Mouse (Mus musculus) gastrocnemius, adult 8-10 months (tissue): ENCODE measurements around the gene Tppp. TPM values are rescaled to one million over a fixed set of nuclear protein-coding genes. Genes with fewer than 3 reads are reported as not detected.
"Not testable (repeated sequence)": the region's sequence is repeated elsewhere in the genome, so short reads cannot be mapped to it uniquely, and the experiment has no call there.

Experiments used
- DNase-seq, 2 experiments: peaks; one replicate each; pipeline ENCODE4 v3.0.0; 2022; ENCODE audit warnings: low spot score in 2 of 2
- total RNA-seq, 4 experiments: library from RNA; stranded (reverse); gene quantifications; 2 replicates each; pipeline ENCODE4 v1.2.4; 2022

The Tppp gene
- 1 to 10 TPM; 5.5 to 8.8 (median 6.9) TPM for total RNA-seq

DNA sequence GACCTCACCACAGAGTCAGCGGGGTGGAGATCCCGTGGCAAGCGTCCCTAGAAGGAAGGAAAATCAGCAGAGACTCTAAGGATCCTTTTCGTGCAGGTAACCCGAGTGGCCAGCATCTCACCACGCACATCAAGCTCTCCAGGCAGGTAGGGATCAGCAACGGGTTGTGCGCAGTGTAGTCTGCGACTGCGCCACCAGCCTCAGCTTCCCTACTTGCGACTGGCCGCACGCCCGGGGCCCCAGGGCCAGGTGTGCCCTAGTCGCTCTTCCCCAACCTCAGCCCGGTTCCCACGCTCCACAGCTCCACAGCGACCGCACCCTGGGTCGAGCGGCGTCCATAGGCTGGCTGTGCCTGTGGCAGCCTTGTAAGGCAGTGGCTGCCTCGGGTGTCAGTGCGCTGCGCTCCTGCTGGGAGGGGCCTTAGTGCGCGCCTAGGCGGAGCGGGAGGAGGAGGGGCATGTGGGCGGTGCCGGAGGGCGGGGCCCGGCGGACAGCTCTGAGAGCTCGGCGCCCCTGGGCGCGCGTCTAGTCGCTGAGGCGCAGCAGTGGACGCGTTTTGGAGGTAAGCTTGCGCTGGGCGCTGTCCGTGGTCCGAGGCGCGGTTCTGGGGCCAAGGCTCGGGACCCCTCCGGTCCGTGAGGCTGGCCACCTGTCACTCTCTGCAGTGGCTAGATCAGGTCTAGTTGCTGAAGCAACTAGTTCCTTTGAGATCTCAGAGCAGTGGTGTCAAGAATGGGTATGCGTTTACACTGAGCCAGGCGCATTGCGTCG is at the start of gene Tppp:
TSS of gene Tppp (plus strand) at position 460 of the 771 bp plus-strand sequence.
- DNase-seq: peak; percentile 91 to 94

DNA sequence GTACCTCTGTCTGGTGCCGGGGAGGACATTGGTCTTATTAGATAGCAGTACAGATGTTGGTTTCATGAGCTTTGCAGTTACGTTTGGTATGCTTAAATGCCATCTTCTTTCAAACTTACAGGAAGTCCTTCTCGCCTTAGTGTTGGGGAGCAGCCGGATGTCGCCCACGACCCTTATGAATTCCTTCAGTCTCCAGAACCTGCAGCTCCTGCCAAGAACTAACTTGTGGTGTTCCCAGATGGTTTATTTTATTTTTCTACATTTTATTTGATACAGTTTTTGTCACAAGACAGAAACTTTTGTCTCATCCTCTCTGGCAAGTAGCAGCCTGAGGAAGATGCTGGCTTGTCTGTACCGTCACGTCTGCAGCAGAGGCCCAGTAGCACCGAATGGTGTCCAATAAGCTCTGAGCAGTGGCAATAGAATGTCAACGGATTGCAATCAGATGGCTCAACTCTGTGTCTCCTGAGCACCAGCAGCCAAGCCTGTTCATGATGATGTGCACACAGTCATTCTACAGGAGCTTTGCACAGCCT is 49.0 kb upstream of the Tppp start:
- no peak for DNase-seq

DNA sequence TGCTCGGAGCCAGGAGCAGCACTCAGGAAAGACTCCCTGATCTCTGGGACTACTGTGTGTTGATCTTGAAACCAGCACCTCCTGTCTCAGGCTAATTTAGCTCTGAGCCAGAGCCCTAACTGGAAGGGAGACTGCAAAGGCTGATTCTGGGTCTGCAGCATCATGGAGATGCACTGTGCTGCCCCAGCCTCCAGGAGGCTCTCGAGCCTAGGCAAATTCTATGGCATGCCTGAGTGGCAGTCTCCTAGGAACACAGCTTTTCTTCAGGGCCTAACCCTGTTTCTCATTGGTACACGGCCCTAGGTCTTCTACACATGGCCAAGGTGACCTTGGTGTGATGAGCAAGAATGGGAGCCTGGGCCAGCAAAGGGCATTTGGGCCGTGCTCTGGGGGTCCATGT is 48.0 kb upstream of the Tppp start:
- DNase-seq: no peak

DNA sequence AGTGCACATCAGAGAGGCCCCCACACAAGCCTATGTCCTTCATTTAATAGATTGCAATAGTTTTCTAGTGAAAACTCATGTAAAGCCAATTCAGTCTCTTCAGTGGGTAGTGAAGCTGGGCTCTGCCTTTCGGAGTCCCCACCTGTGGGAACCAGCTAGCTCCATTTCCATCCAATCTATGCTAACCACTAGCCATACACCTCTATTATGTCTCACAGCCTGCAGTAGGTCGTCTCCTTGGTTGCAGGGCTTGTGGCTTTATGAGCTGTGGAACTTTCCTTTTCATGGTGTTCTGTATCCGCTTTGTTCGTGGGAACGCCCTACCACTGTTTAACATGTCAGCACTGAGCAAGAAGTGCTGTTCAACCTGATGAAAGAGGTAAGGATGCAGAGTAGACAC is 45.7 kb upstream of the Tppp start, which contains the start of gene Zdhhc11:
TSS of gene Zdhhc11 (plus strand) at position 301 of the 400 bp plus-strand sequence.
- no peak for DNase-seq

DNA sequence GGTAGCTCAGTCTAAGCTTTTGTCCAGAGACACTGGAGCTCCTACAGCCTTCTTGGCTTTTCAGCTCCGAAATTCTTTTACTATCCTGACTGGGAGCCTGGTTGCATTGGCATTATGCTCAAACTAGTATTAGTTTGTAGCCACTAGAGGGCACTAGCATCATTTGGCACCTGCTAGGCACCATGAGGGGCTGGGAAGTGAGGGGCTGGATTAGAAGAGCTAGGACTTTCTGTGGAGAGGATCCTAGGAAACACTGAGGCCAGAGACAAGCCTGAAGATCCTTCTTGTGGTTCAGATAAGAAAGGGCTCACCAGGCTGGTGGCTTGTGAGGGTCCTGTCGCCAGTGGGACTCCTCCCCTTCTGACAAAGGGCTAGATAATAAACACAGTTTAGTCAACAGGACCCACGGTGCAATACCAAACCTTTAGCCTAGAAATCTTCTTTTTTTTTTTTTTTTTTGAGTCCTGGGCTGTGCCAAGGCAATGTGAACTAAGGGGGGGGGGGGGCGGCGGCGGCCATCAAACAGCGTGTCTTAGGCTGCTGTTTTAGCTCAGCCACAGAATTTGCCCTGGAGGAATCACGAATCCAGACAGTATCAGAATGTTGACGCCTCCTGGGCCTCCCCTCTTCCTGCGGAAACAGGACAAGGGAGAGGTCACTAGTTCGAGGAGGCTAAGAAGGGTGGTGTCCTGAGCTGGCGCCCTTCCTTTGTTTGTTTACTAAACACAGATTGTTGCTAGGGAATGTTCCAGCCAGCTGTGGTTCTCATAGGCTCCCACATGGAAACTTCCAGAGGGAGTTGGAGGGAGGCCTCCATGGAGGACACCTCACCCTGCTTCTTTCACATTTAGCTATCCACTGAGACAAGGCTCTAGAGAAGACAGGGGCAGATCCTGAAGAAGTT is 38.4 kb upstream of the Tppp start:
- DNase-seq: peak; percentile 64 to 69

DNA sequence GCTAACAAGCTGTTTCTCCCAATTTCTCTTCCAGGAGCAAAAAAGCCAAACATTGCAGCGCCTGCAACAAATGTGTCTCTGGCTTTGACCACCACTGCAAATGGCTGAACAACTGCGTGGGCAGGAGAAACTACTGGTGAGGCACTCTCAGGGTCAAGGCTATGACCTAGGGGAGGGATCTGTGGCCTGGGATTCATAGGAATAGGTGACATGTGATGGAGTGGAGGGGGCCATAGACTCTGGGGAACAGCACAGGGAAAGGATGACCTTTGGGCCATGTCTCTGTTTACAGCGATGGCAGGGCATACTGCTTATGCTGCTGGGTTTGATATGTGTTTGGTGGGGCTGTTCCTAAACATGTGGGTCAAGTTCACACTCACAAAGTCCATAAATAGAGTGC is 34.7 kb upstream of the Tppp start:
- no peak for DNase-seq

DNA sequence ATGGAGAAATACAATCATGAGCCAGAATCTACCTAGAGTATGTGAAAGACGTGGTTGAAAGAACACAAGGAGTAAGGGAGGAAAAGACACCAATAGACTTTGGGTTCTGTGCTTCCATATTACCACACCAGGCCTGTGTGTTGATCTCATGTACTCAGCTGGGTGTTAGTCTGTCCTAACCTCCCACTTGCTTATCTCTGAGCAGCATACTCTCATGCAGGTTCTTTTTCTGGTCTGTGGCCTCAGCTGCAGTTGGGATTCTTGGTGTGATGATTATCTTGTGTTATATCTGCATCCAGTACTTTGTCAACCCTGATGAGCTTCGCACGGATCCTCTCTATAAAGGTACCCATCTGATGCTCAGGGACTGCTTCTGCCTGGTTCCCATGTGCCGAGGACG is 32.3 kb upstream of the Tppp start:
- DNase-seq: no peak

DNA sequence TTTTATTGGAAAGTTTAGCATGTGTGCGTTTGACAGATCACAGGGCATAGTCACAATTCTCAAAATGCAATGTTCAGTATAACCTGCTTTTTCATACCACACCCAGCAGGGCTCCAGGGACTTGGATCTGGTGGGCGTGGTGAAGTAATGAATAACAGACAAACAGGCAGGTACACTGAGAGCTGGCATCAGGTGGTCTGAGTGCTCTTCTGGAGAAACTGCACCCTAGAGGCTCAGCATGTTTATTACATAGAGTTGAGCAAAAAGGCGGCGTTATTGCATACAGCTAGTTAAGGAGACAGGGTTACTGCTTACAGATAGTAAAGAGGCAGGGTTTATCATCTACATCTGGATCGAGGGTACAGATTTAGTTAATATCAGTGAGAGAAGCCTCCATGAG is 18.9 kb upstream of the Tppp start:
- no peak for DNase-seq

DNA sequence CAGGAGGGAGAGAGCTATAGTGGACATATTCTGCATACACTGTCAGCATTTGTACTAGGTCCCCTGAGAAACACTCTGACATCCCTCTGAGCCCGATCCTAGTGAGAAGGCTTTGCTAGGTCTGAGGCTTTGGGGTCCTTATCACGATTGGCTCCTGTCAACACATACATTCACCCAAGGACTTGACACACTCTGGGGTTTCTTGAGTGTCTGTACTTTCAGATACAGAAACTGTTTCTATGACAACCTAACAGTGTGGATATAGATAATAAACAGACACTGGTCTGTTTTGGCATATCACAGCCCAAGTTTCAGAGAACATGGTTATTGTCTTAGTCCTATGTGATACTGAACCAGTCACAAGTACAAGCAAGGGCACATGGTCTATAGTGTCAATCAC is 18.4 kb upstream of the Tppp start:
- no peak for DNase-seq

DNA sequence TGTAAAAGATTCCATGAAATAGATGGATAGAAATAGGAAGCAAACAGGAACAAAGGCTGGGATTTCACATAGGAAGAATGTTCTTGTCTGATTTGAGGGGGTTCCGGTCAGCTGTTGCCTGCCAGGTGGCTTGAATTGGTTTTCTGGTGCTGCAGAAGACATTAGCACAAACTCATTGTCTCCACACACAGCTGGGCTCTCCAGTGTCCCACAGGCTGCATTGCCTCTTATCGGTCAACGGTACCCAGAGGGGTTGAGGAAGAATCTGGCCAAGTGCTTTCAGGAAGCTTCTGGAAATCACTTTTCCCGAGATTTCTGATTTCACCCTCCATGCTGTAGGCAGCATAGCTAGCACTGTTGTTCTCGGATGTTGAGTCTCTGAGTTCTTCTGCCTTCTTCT is 17.9 kb upstream of the Tppp start:
- DNase-seq: no peak

DNA sequence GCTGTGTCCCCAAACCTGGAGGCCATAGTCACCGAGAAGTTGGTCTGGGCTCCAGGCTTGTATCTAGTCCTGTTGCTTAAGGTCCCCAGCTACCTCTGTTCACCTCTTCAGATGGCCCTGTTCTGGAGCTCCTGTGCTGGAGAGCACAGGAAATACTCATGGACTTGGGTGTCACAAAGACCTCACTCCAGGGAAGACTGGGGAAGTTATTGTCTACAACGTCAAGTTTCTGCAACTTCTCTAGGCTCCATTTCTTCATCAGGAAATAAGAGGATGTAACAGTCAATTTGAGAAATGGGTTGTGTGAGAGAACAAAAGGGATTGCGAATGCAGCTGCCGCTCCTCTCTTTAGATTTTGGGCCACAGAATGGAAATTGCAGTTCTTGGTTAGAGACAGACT is 12.8 kb upstream of the Tppp start:
- no peak for DNase-seq

DNA sequence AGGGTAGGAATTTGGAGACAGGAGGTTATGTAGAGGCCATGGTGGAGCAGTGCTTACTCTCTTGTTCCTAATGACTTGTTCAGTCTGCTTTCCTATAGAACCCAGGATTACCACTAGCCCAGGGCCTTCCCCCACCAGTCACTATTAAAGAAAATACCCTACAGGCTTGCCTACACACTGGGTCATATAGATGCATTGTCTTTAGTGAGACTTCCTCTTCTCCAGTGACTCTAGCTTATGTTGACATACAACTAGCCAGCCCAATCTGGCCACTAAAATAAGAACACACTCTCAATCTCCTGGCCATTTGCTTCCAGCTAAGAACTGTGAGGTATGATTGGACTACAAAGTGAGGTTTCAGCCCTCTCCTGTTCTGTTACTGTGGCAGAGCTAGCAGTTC is 8.7 kb upstream of the Tppp start:
- no peak for DNase-seq

DNA sequence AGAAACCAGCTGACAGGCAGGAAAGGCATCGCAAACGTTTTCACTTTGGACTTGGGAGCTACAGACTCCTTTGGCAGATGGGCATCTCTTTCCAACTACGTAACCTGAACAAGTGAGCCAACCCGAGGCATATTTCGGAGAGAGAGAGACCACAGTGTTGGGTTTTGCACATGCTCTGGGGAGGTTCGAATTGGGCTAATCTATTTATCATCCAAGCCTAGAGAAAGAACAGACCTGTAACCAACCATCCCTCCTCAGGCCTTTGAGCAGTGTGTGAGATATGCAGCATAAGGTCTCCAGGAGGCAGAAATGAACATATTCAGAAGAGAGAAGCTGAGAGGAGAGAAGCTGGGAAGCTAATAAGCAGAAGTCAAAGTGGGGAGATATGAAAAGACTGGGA is 8.2 kb upstream of the Tppp start:
- DNase-seq: no peak

DNA sequence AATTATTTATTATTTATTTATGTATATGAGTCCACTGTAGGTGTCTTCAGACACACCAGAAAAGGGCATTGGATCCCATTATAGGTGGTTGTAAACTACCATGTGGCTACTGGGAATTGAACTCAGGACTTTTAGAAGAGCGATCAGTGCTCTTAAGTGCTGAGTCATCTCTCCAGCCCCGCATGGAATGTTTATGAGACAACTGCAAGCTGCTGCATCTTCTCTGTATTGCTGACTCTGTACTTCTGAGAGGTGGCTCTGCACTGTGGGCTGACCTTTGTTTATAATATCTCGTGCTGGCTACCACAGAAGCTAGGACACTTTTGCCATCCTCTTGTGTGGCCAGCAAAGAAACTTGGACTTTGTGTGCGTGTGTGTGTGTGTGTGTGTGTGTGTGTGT is 7.7 kb upstream of the Tppp start:
- no peak for DNase-seq

DNA sequence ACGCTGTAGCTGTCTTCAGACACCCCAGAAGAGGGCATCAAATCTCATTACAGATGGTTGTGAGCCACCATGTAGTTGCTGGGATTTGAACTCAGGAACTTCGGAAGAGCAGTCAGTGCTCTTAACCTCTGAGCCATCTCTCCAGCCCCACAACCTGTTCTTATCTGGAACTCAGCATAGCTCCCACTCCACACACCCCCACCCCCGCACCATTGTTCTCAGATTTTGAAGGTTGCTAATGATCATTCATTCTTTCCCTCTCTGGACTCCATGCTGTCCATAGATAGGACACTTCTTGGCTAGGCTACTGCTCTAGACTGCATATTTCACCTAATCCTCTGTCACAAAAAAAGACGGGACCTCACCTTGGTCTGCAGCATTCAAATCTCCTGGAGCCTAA is 2.3 kb upstream of the Tppp start:
- DNase-seq: not testable (repeated sequence)

DNA sequence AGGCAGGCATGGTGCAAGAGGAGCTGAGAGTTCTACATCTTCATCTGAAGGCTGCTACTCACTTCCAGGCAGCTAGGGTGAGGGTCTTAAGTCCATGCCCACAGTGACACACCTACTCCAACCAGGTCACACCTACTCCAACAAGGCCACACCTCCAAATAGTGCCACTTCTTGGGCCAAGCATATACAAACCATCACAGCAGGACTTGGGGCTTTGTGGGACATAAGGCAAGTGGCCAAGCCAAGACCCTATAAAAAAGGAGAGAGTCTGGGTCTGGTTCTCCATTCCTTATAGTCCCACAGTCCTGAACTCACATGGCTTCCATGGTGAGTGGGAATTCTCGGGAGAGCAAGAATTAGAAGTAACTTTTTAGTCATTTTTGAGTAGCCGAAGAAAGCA is 991 bp upstream of the Tppp start:
- DNase-seq: not testable (repeated sequence)

DNA sequence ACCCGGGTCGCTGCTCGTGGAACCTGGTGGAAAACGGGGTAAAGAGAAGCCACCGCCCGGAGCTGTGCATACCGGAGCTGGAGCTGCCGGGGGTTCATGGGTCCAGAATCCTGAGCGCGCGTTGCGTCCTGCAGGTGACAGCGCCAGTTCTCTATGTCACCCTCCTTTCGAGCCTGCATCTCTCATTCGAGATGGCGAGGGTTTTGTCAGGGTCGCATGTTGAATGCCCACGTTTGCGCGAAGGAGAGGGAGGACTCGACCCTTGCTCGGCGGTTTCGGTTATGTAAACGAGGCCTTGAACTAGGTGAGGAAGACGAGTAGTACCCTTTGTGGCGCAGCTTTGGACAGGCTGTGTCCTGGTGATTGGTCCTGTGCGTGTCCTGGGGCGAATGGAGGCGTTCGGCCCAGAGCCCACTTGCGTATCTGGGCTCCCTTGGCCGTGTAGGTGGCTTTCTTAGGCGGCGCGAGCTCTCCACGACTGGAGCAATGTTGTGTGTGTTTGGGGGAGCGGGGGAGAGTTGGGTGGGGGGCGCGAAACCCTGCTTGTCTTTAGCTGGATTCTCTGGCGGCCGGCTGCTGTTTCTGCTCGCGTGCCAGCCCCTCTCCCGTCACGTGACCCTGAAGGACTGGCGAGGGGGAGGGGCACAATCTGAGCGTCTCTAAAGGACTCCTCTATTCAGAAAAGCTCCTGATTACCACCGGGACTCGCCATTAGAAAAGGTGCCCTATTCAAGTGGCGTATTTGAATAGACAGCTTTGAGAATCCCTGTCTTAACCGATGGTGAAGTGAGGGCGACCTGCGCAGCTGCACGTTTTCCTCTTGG is 796 bp downstream of the Tppp start:
- peak in 1 of 2 experiments; percentile 28 for DNase-seq

DNA sequence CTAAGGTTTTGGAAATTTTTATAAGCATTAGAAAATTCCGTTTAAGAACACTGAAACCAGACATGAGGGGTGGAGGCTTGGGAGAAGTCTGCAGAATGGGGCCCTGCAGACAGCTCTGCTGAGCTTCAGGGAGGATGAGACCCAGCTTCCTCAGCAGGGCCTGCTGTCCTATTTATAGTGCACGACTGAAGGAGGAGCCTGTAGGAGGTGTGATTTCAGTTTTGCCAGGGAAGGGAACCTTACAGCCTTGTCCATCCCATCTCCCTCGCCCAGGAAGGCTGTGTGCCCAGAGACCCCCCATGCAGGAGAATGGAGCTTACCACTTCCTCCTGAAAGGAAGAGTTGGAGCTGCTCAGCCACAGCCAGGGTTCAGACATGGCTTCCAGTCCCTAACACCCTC is 1.5 kb downstream of the Tppp start:
- no peak for DNase-seq

DNA sequence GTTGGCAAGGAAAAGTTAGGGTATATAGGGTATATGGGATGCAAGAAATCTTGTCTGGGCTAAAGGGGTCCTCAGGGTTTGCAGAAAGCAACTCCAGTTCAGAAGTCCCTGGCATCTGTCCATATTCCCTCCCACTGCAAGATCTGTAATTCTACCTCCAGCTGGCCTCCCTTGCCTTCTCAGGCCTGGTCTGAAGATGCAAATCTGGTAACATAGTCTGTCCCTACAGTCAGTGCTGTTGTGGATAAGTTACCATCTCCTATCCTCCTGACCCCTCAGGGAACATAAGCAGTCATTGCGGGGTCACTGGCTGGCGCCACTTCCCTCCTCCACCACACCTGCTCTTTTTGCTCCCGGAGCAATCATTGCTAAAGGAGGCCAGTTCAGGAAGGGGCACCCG is 6.7 kb downstream of the Tppp start:
- no peak for DNase-seq

DNA sequence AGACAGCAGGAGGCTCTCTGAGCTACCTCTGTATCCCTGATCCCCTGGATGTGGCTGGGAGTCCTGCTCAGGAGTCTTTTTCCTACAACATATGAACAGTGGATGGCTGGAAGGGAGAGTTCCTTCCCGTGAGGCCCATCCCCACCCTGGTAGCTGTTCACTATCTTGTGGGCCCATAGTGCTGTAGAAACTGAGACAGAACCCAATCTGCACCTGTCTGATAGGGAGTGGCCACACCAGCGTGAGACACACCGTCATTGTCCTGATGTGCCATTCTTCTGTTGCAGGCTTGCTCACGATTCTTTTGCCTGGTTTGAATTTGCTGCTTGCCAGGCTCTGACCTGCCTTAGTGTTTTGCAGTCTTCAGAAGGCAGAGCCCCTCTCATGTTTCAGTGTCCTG is 8.2 kb downstream of the Tppp start:
- no peak for DNase-seq

DNA sequence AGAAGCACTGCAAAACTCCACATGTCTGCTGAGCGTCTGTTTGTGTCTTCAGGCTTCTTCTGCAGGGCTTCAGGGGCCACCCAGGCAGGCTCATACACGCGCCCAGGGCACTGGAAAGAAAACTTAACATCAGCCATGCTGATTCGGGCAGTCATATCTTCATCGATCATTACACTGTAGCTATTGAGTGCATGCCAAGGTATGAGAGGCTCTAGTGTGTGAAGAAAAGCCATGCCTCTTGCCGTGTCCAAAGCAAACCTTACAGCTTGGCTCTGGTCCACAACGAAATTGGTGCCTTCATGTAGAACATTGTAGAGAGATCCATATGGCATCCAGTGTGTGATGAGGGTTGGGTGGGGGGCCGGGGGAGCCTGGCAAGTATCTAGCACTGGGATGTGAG is 9.8 kb downstream of the Tppp start:
- not testable (repeated sequence) for DNase-seq
